Mouse (Mus musculus): Measurements from ENCODE around the gene Tob1. TPM values are rescaled to one million over a fixed set of nuclear protein-coding genes. Genes with fewer than 3 reads are reported as not detected.
A peak's percentile ranks its signal among the peaks of the same experiment; 100 is the strongest.

Gene Tob1
- 10.7 TPM for polyA plus RNA-seq (2012; fragmentation: generic; extraction: Trizol)
- long read RNA-seq, experiment 1, transcript Tob1-201 (2 exons, 2,288 nt): major isoform, 31 of 40 reads
- long read RNA-seq, experiment 1, partial matches to known transcripts: 0 of 40 reads
- long read RNA-seq, experiment 1, other reads (novel, unspliced or antisense): 9 of 40 reads
- long read RNA-seq, experiment 2, transcript Tob1-201 (2 exons, 2,288 nt): major isoform, 248 of 250 reads
- long read RNA-seq, experiment 2, partial matches to known transcripts: 2 of 250 reads
- long read RNA-seq, experiment 2, other reads (novel, unspliced or antisense): 0 of 250 reads

- no peaks in the 10 kb centered on the region for H3K27me3 ChIP-seq (ENCODE audit: control insufficient read depth, insufficient read depth, insufficient read length)
- peaks cover 20% of the 10 kb centered on the region for H3K79me3 ChIP-seq (ENCODE audit: low read depth)
- peaks cover 19% of the 10 kb centered on the region for H3K36me3 ChIP-seq (ENCODE audit: control insufficient read depth, insufficient read depth)
- H3ac ChIP-seq (ENCODE audit: control insufficient read depth, insufficient read length, low read depth): peak within 1 kb of the TSS; percentile 94
- H3K79me2 ChIP-seq (ENCODE audit: control insufficient read depth, insufficient read depth): peaks cover 37% of the 10 kb centered on the region
- peak within 1 kb of the TSS; percentile 74 for H3K4me3 ChIP-seq (ENCODE audit: insufficient read depth, poor library complexity, severe bottlenecking)
- no peak for TF ChIP-seq MYOD1 (IDR thresholded peaks at IDR 0.05; ENCODE audit: control insufficient read depth, insufficient read length, low read depth)
- TF ChIP-seq CTCF (IDR thresholded peaks at IDR 0.05; ENCODE audit: control insufficient read depth, insufficient read depth, insufficient read length): peak; percentile 25
Observed at GRCm38 (mm10) chr11:94211124-94211603, at the start of gene Tob1. TSS of gene Tob1 (plus strand) at chr11:94211454.

- Histone ChIP-seq H3K36me3 (ENCODE audit: control insufficient read depth, insufficient read depth) (no peaks in the 10 kb centered on the region), H3K4me3 (ENCODE audit: insufficient read depth, poor library complexity, severe bottlenecking) (no peak overlapping the region)
- TF ChIP-seq CTCF (IDR thresholded peaks at IDR 0.05; ENCODE audit: control insufficient read depth, insufficient read depth, insufficient read length) (no peak), CEBPB (IDR thresholded peaks at IDR 0.05; ENCODE audit: low read depth) (no peak), MYOG (IDR thresholded peaks at IDR 0.05; ENCODE audit: control insufficient read depth, extremely low read depth, insufficient read length) (no peak), FOSL1 (IDR thresholded peaks at IDR 0.05; ENCODE audit: insufficient read depth, low read length, poor library complexity, severe bottlenecking) (no peak), USF1 (IDR thresholded peaks at IDR 0.05; ENCODE audit: low read depth) (no peak), MAX (IDR thresholded peaks at IDR 0.05) (no peak), MYOD1 (IDR thresholded peaks at IDR 0.05; ENCODE audit: control insufficient read depth, insufficient read length, low read depth) (no peak)
Observed at GRCm38 (mm10) chr11:94161867-94162581, 49.2 kb upstream of the Tob1 start.

GRCm38 (mm10) chr11:94163005-94163767 is 48.1 kb upstream of the Tob1 start:
- Histone ChIP-seq H3K4me3 (ENCODE audit: insufficient read depth, poor library complexity, severe bottlenecking) (no peak overlapping the region), H3K27me3 (ENCODE audit: control insufficient read depth, insufficient read depth, insufficient read length) (no peaks in the 10 kb centered on the region), H3ac (ENCODE audit: control insufficient read depth, insufficient read length, low read depth) (no peak overlapping the region), H3K79me2 (ENCODE audit: control insufficient read depth, insufficient read depth) (no peaks in the 10 kb centered on the region), H3K36me3 (ENCODE audit: control insufficient read depth, insufficient read depth) (no peaks in the 10 kb centered on the region), H3K79me3 (ENCODE audit: low read depth) (no peaks in the 10 kb centered on the region)
- TF ChIP-seq MAX (IDR thresholded peaks at IDR 0.05) (no peak), FOSL1 (IDR thresholded peaks at IDR 0.05; ENCODE audit: insufficient read depth, low read length, poor library complexity, severe bottlenecking) (no peak), MYOG (IDR thresholded peaks at IDR 0.05; ENCODE audit: control insufficient read depth, extremely low read depth, insufficient read length) (no peak), MYOD1 (IDR thresholded peaks at IDR 0.05; ENCODE audit: control insufficient read depth, insufficient read length, low read depth) (no peak)

More at GRCm38 (mm10) chr11:94161867-94162581, 49.2 kb upstream of the Tob1 start:
- Histone ChIP-seq H3K79me3 (ENCODE audit: low read depth) (no peaks in the 10 kb centered on the region), H3K27me3 (ENCODE audit: control insufficient read depth, insufficient read depth, insufficient read length) (no peaks in the 10 kb centered on the region), H3K79me2 (ENCODE audit: control insufficient read depth, insufficient read depth) (no peaks in the 10 kb centered on the region), H3ac (ENCODE audit: control insufficient read depth, insufficient read length, low read depth) (no peak overlapping the region)

- Histone ChIP-seq H3K36me3 (ENCODE audit: control insufficient read depth, insufficient read depth) (no peaks in the 10 kb centered on the region), H3K79me3 (ENCODE audit: low read depth) (no peaks in the 10 kb centered on the region), H3K27me3 (ENCODE audit: control insufficient read depth, insufficient read depth, insufficient read length) (no peaks in the 10 kb centered on the region), H3K4me3 (ENCODE audit: insufficient read depth, poor library complexity, severe bottlenecking) (no peak overlapping the region), H3ac (ENCODE audit: control insufficient read depth, insufficient read length, low read depth) (no peak overlapping the region), H3K79me2 (ENCODE audit: control insufficient read depth, insufficient read depth) (no peaks in the 10 kb centered on the region)
- no peak for TF ChIP-seq MAX (IDR thresholded peaks at IDR 0.05)
- no peak for TF ChIP-seq CEBPB (IDR thresholded peaks at IDR 0.05; ENCODE audit: low read depth)
- no peak for TF ChIP-seq USF1 (IDR thresholded peaks at IDR 0.05; ENCODE audit: low read depth)
- no peak for TF ChIP-seq FOSL1 (IDR thresholded peaks at IDR 0.05; ENCODE audit: insufficient read depth, low read length, poor library complexity, severe bottlenecking)
- TF ChIP-seq MYOG (IDR thresholded peaks at IDR 0.05; ENCODE audit: control insufficient read depth, extremely low read depth, insufficient read length): no peak
- TF ChIP-seq CTCF (IDR thresholded peaks at IDR 0.05; ENCODE audit: control insufficient read depth, insufficient read depth, insufficient read length): no peak
- TF ChIP-seq MYOD1 (IDR thresholded peaks at IDR 0.05; ENCODE audit: control insufficient read depth, insufficient read length, low read depth): no peak
Observed at GRCm38 (mm10) chr11:94165745-94166144, 45.5 kb upstream of the Tob1 start.

GRCm38 (mm10) chr11:94168238-94168637 is 43.0 kb upstream of the Tob1 start:
- no peak overlapping the region for H3K4me3 ChIP-seq (ENCODE audit: insufficient read depth, poor library complexity, severe bottlenecking)
- H3K79me2 ChIP-seq (ENCODE audit: control insufficient read depth, insufficient read depth): no peaks in the 10 kb centered on the region
- H3K27me3 ChIP-seq (ENCODE audit: control insufficient read depth, insufficient read depth, insufficient read length): no peaks in the 10 kb centered on the region
- H3K79me3 ChIP-seq (ENCODE audit: low read depth): no peaks in the 10 kb centered on the region
- TF ChIP-seq MYOD1 (IDR thresholded peaks at IDR 0.05; ENCODE audit: control insufficient read depth, insufficient read length, low read depth) (no peak), USF1 (IDR thresholded peaks at IDR 0.05; ENCODE audit: low read depth) (no peak), MAX (IDR thresholded peaks at IDR 0.05) (no peak), MYOG (IDR thresholded peaks at IDR 0.05; ENCODE audit: control insufficient read depth, extremely low read depth, insufficient read length) (no peak), FOSL1 (IDR thresholded peaks at IDR 0.05; ENCODE audit: insufficient read depth, low read length, poor library complexity, severe bottlenecking) (no peak), CEBPB (IDR thresholded peaks at IDR 0.05; ENCODE audit: low read depth) (no peak)
- no peak overlapping the region for H3ac ChIP-seq (ENCODE audit: control insufficient read depth, insufficient read length, low read depth)
- H3K36me3 ChIP-seq (ENCODE audit: control insufficient read depth, insufficient read depth): no peaks in the 10 kb centered on the region
